Mouse (Mus musculus): ENCODE measurements at regions not wholly inside any gene's neighbourhood (a gene's known extent, or its start where the extent isn't known, plus 50 kb on each side); places are given as distances from the start of the nearest gene placed in this dataset.
"Not testable (repeated sequence)": the region's sequence is repeated elsewhere in the genome, so short reads cannot be mapped to it uniquely, and the experiment has no call there.

GRCm38 (mm10) chr17:48680331-48680730, 225.6 kb downstream of the Unc5cl start:
- Histone ChIP-seq H3K36me3 (replicated peaks) (no peaks in the 10 kb centered on the region), H3K27ac (no peak overlapping the region), H3K4me1 (0 out of 2 replicates have a peak, but pooled peaks cover 5% of the 10 kb centered on the region), H3K4me3 (no peak overlapping the region), H3K27me3 (ENCODE audit: poor library complexity, severe bottlenecking) (no peaks in the 10 kb centered on the region), H3K9me3 (no peaks in the 10 kb centered on the region)
- WGBS: 85% methylated on average over 10 of the region's 10 CpGs
- no peak for DNase-seq (ENCODE audit: extremely low spot score, low spot score)

- Histone ChIP-seq H3K4me1 (no peaks in the 10 kb centered on the region), H3K4me3 (no peak overlapping the region), H3K9me3 (no peaks in the 10 kb centered on the region), H3K27ac (no peak overlapping the region), H3K36me3 (replicated peaks) (no peaks in the 10 kb centered on the region), H3K27me3 (ENCODE audit: poor library complexity, severe bottlenecking) (no peaks in the 10 kb centered on the region)
- 83% methylated on average over 2 of the region's 2 CpGs for WGBS
- DNase-seq (ENCODE audit: extremely low spot score, low spot score): no peak
Measured at GRCm38 (mm10) chr17:48688944-48689343, 234.2 kb downstream of the Unc5cl start.

- Histone ChIP-seq H3K9me3 (peaks cover 3% of the 10 kb centered on the region; the same call in 1 of the 2 replicates), H3K4me3 (no peak overlapping the region), H3K36me3 (replicated peaks) (no peaks in the 10 kb centered on the region), H3K27ac (no peak overlapping the region), H3K27me3 (ENCODE audit: poor library complexity, severe bottlenecking) (no peaks in the 10 kb centered on the region), H3K4me1 (no peaks in the 10 kb centered on the region)
- 78% methylated on average over 5 of the region's 5 CpGs for WGBS
- no peak for DNase-seq (ENCODE audit: extremely low spot score, low spot score)
Measured at GRCm38 (mm10) chr17:48698456-48698855, 233.7 kb upstream of the Lrfn2 start.

- H3K9me3 ChIP-seq: peaks cover 3% of the 10 kb centered on the region; the same call in 1 of the 2 replicates
- WGBS: 39% methylated on average over 10 of the region's 10 CpGs
- H3K4me3 ChIP-seq: no peak overlapping the region
- no peaks in the 10 kb centered on the region for H3K4me1 ChIP-seq
- H3K27me3 ChIP-seq (ENCODE audit: poor library complexity, severe bottlenecking): no peaks in the 10 kb centered on the region
- no peak overlapping the region for H3K27ac ChIP-seq
- H3K36me3 ChIP-seq (replicated peaks): no peaks in the 10 kb centered on the region
- DNase-seq (ENCODE audit: extremely low spot score, low spot score): peak; percentile 16
Measured at GRCm38 (mm10) chr17:48700591-48700990, 231.6 kb upstream of the Lrfn2 start.

- no peak for DNase-seq (ENCODE audit: extremely low spot score, low spot score)
- Histone ChIP-seq H3K36me3 (replicated peaks) (no peaks in the 10 kb centered on the region), H3K27ac (no peak overlapping the region), H3K4me3 (no peak overlapping the region), H3K4me1 (peaks cover 11% of the 10 kb centered on the region), H3K27me3 (ENCODE audit: poor library complexity, severe bottlenecking) (no peaks in the 10 kb centered on the region), H3K9me3 (no peaks in the 10 kb centered on the region)
- 88% methylated on average over 4 of the region's 4 CpGs for WGBS
Measured at GRCm38 (mm10) chr17:48720506-48720905, 211.7 kb upstream of the Lrfn2 start.

- H3K4me3 ChIP-seq: no peak overlapping the region
- no peak for DNase-seq (ENCODE audit: extremely low spot score, low spot score)
- 86% methylated on average over 10 of the region's 10 CpGs for WGBS
- H3K27me3 ChIP-seq (ENCODE audit: poor library complexity, severe bottlenecking): no peaks in the 10 kb centered on the region
- no peaks in the 10 kb centered on the region for H3K36me3 ChIP-seq (replicated peaks)
- H3K27ac ChIP-seq: peak overlapping the region; percentile 25; the same call in 1 of the 2 replicates
- no peaks in the 10 kb centered on the region for H3K9me3 ChIP-seq
- H3K4me1 ChIP-seq: peaks cover 11% of the 10 kb centered on the region
Measured at GRCm38 (mm10) chr17:48723286-48723685, 208.9 kb upstream of the Lrfn2 start.

- DNase-seq (ENCODE audit: extremely low spot score, low spot score): no peak
- peaks cover 11% of the 10 kb centered on the region for H3K4me1 ChIP-seq
- no peaks in the 10 kb centered on the region for H3K36me3 ChIP-seq (replicated peaks)
- no peak overlapping the region for H3K27ac ChIP-seq
- H3K27me3 ChIP-seq (ENCODE audit: poor library complexity, severe bottlenecking): no peaks in the 10 kb centered on the region
- WGBS: 91% methylated on average over 11 of the region's 11 CpGs
- H3K9me3 ChIP-seq: no peaks in the 10 kb centered on the region
- H3K4me3 ChIP-seq: no peak overlapping the region
Measured at GRCm38 (mm10) chr17:48724513-48725112, 207.6 kb upstream of the Lrfn2 start.

GRCm38 (mm10) chr17:48726460-48726859, 205.7 kb upstream of the Lrfn2 start:
- Histone ChIP-seq H3K27ac (no peak overlapping the region), H3K4me3 (no peak overlapping the region), H3K36me3 (replicated peaks) (no peaks in the 10 kb centered on the region), H3K27me3 (ENCODE audit: poor library complexity, severe bottlenecking) (no peaks in the 10 kb centered on the region), H3K9me3 (no peaks in the 10 kb centered on the region), H3K4me1 (peaks cover 11% of the 10 kb centered on the region)
- DNase-seq (ENCODE audit: extremely low spot score, low spot score): no peak
- 78% methylated on average over 3 of the region's 3 CpGs for WGBS

GRCm38 (mm10) chr17:48733801-48734200, 198.4 kb upstream of the Lrfn2 start:
- Histone ChIP-seq H3K27me3 (ENCODE audit: poor library complexity, severe bottlenecking) (no peaks in the 10 kb centered on the region), H3K36me3 (replicated peaks) (no peaks in the 10 kb centered on the region), H3K4me1 (peaks cover 18% of the 10 kb centered on the region; the same call in 1 of the 2 replicates), H3K27ac (peak overlapping the region; percentile 53; the same call in 1 of the 2 replicates), H3K9me3 (no peaks in the 10 kb centered on the region), H3K4me3 (no peak overlapping the region)
- 81% methylated on average over 9 of the region's 9 CpGs for WGBS
- DNase-seq (ENCODE audit: extremely low spot score, low spot score): no peak

GRCm38 (mm10) chr17:48737181-48737580, 195.0 kb upstream of the Lrfn2 start:
- WGBS: 91% methylated on average over 2 of the region's 2 CpGs
- H3K4me1 ChIP-seq: peaks cover 29% of the 10 kb centered on the region; the same call in 1 of the 2 replicates
- not testable (repeated sequence) for DNase-seq (ENCODE audit: extremely low spot score, low spot score)

GRCm38 (mm10) chr17:48738708-48739107, 193.5 kb upstream of the Lrfn2 start:
- H3K4me3 ChIP-seq: no peak overlapping the region
- H3K27me3 ChIP-seq (ENCODE audit: poor library complexity, severe bottlenecking): no peaks in the 10 kb centered on the region
- no peaks in the 10 kb centered on the region for H3K36me3 ChIP-seq (replicated peaks)
- peaks cover 8% of the 10 kb centered on the region; the same call in 1 of the 2 replicates for H3K9me3 ChIP-seq
- H3K27ac ChIP-seq: peak overlapping the region; percentile 46; the same call in 1 of the 2 replicates
- H3K4me1 ChIP-seq: peaks cover 30% of the 10 kb centered on the region
- no peak for DNase-seq (ENCODE audit: extremely low spot score, low spot score)
- 92% methylated on average over 5 of the region's 5 CpGs for WGBS

More at GRCm38 (mm10) chr17:48737181-48737580, 195.0 kb upstream of the Lrfn2 start:
- not testable (repeated sequence) for H3K27me3 ChIP-seq (ENCODE audit: poor library complexity, severe bottlenecking); H3K4me3 ChIP-seq; H3K9me3 ChIP-seq; H3K27ac ChIP-seq; H3K36me3 ChIP-seq (replicated peaks)

GRCm38 (mm10) chr17:48742769-48743405, 189.3 kb upstream of the Lrfn2 start:
- peaks cover 11% of the 10 kb centered on the region; the same call in 1 of the 2 replicates for H3K9me3 ChIP-seq
- H3K4me3 ChIP-seq: no peak overlapping the region
- H3K27me3 ChIP-seq (ENCODE audit: poor library complexity, severe bottlenecking): no peaks in the 10 kb centered on the region
- H3K36me3 ChIP-seq (replicated peaks): no peaks in the 10 kb centered on the region
- H3K27ac ChIP-seq: peak overlapping the region; percentile 73; the same call in 1 of the 2 replicates
- 35% methylated on average over 13 of the region's 13 CpGs for WGBS
- peak; percentile 54 for DNase-seq (ENCODE audit: extremely low spot score, low spot score)
- peaks cover 28% of the 10 kb centered on the region for H3K4me1 ChIP-seq

- Histone ChIP-seq H3K4me3 (no peak overlapping the region), H3K27ac (no peak overlapping the region), H3K9me3 (no peaks in the 10 kb centered on the region), H3K4me1 (peaks cover 36% of the 10 kb centered on the region), H3K36me3 (replicated peaks) (no peaks in the 10 kb centered on the region), H3K27me3 (ENCODE audit: poor library complexity, severe bottlenecking) (peaks cover 33% of the 10 kb centered on the region)
- WGBS: 90% methylated on average over 2 of the region's 2 CpGs
- no peak for DNase-seq (ENCODE audit: extremely low spot score, low spot score)
Measured at GRCm38 (mm10) chr17:48770099-48770498, 162.1 kb upstream of the Lrfn2 start.

Data from forebrain, embryonic 10.5 days (tissue).